12 mouse cellular contexts compared by ENCODE assay signal in the genomic region with DNA sequence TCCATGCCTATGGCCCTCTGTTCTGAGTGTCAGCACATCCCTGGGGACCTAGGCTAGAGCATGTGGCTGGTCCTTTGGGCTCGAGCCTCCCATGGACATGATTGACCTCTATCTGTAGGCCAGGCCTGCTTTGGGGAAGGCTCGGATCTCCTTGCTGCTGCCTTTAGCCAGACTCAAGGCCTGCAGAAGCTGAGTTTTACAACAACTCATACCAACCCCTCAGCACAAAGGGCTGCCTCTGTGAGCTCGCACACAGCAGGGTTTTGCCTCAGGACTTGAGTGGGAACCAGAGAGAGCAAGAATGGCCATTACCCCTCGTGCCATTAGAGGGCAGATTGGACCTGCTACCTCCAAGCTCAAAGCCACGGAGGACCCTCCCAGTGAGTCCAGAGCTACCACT.
"Had no signal": no experiment of that assay in that cellular context is flagged by ENCODE, and none has a peak within 500 bp of the region (broad histone marks: within the 10 kb centered on the region; RNA-seq: fewer than 3 reads in every experiment).

No protein-coding gene starts in this region.

- H3K4me1 ChIP-seq: limb, embryonic 13.5 days had no signal

- H3K9ac ChIP-seq: limb, embryonic 13.5 days; liver, embryonic 14.5 days; midbrain, embryonic 12.5 days had no signal

- H3K4me3 ChIP-seq: layer of hippocampus, adult 2 months; limb, embryonic 13.5 days; midbrain, embryonic 12.5 days had no signal

- H3K27ac ChIP-seq: layer of hippocampus, adult 2 months; limb, embryonic 13.5 days; liver, embryonic 14.5 days; midbrain, embryonic 12.5 days had no signal

- H3K9me3 ChIP-seq: limb, embryonic 13.5 days; midbrain, embryonic 12.5 days had no signal

- ATAC-seq: midbrain, embryonic 16.5 days had no signal

- H3K4me2 ChIP-seq: limb, embryonic 13.5 days; midbrain, embryonic 12.5 days had no signal

- H3K27me3 ChIP-seq: limb, embryonic 13.5 days; midbrain, embryonic 12.5 days had no signal

- DNase-seq: kidney, adult 9 months; kidney, postnatal 10 days; kidney, postnatal 4 days; lung, adult 18-20 months; lung, postnatal 10 days; right cerebral cortex, postnatal 14 days; thymus, postnatal 4 days had no signal
